Mouse (Mus musculus) G1E (cell line): ENCODE measurements at regions not wholly inside any gene's neighbourhood (a gene's known extent, or its start where the extent isn't known, plus 50 kb on each side); places are given as distances from the start of the nearest gene placed in this dataset.

Experiments
- CTCF ChIP-seq: IDR thresholded peaks from 2 replicates; pipeline ENCODE4 v1.5.1; 2012; ENCODE audit warnings: low read depth, low read length, inconsistent platforms, mixed read lengths
- GATA1 ChIP-seq: IDR thresholded peaks from 2 replicates; pipeline ENCODE4 v1.6.1; 2012; ENCODE audit warnings: borderline replicate concordance, low read length, inconsistent platforms, mixed read lengths
- POLR2AphosphoS5 ChIP-seq: IDR thresholded peaks from 2 replicates; pipeline ENCODE4 v1.6.1; 2012; ENCODE audit warnings: low read depth, low read length, inconsistent platforms; ENCODE audit not compliant: insufficient replicate concordance
- TAL1 ChIP-seq: conservative IDR thresholded peaks from 2 replicates; pipeline ENCODE4 v1.6.1; 2012; ENCODE audit warnings: low read depth, low read length, inconsistent platforms, mixed read lengths

GRCm38 (mm10) chr3:83540997-83541932 lies 224.9 kb upstream of the Sfrp2 start:
- TF ChIP-seq CTCF (no peak), GATA1 (no peak), TAL1 (no peak), POLR2AphosphoS5 (no peak)
